Mouse (Mus musculus): ENCODE results near the gene Ugt1a8.

Ugt1a8 gene

DNA sequence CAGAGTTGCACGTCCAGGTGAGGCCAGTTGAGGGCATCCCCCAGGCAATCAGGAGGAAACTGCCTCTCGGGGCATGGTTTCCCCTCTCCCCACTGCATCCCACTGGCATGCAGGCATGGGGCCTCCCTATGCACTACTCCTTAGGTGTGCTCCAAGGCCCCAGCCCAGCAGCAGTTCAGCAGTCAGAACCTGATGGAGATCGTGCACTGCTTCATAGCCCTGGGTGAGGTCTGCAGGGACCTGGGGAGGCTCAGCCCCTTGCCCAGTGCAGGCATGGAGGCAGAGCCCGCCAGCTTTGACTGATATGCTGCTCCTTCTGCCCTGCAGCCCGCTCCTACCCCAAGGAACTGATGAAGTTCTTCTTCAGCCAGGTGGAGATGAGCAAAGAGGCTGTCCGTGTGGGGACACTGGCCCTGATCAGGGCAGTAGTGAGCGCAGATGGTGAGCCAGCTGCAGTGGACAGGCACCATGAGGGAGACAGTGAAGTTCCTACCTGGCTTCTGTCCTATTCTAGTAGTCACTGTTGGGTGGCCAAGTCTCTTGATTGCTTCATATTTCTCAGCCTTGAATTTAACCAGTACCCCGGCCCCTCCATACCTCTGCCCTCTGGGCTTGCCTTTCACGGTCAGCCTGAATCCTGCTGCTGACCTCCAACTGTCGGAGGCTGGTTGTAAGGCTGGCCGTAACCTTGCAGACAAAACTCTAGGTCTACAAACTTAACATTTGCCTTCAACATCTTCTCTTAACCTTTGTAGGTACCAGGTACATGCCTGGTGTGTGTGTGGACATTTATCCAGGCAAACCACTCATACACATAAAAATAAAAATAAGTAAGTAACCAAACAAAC is 147.7 kb downstream of the Ugt1a8 start:
- in situ Hi-C loops (cut with MboI, MseI) = no loop called here

DNA sequence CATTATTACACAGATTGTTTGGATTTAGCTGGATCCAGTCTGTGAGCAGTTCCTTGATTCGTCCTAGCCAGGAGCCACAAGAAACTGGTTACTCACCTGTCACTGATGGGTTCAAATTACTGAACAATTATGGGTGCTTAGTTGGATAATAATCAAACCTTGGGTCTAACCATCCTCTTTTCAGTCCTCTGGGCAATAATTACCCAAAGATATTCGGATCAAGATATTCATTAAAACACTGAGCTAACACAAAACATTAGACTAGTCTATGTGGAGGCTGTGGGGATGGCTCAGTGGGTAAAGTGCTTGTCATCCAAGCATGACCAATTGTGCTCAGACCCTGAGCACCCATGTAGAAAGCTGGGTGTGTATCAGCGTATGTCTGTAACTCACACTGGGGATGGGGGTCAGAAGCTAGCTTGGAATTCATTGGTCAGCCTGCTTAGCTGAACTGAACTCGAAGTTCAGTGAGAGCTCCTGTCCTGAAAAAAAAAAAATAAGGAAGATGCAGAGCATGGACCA is 148.3 kb downstream of the Ugt1a8 start:
- in situ Hi-C loops (cut with MboI, MseI) = no loop called here

DNA sequence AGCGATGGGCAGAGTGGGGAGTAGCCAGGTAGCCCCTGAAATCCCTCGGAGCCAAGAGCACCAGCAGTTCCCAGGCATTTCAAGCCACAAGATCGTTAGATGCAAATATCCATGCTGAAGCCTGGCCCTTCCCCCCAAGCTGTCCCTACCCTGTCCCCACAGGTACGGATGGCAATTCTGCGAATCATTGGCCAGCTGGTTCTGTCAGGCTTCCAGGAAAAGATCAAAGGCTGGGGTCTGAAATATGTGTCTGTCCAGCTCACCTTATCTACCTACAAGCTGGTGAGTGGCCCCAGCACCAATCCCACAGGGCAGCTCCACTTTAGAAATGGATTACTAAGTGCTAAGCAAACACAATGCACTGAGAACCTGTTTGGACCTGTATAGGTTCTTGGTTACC is 149.7 kb downstream of the Ugt1a8 start:
- in situ Hi-C loops (cut with MboI, MseI) = no loop called here

DNA sequence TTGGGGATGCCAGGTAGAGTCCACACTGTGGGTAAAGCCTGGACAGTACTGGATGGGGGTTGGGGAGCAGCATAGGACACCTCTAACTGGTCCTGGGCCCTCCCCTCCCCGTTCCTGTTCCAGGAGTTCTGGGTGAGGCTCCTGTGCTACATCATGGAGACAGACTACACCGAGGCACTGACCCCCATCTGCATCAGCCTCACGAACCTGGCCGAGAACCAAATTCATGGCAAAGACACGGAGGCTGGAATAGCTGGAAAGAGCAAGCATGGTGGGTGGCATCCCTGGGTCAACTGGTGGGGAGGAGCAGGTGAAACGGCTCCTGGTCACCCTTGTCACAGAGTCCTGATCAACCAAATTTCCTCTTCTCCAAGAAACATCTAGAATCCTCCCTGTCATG is 151.2 kb downstream of the Ugt1a8 start:
- in situ Hi-C loops (cut with MboI, MseI) = no loop called here

DNA sequence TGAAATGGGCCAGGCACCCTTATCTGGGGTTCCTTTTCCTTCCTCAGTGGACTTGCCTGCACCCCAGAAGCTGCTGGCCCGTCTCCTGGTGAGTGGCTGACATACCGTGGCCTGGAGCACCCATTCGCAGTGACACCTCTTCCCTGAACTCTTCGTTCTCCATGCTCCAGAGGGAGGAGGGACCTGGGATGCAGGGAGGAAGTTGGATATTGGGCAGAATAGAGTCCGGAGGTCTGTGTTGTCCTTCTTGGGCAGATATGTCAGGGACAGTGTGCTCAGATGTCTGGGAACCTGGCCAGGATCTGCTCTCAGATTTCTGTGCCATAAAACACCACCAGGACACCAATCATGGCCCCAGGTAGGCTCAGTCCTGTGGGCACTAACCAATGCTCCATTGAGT is 152.5 kb downstream of the Ugt1a8 start:
- in situ Hi-C loops (cut with MboI, MseI) = no loop called here

DNA sequence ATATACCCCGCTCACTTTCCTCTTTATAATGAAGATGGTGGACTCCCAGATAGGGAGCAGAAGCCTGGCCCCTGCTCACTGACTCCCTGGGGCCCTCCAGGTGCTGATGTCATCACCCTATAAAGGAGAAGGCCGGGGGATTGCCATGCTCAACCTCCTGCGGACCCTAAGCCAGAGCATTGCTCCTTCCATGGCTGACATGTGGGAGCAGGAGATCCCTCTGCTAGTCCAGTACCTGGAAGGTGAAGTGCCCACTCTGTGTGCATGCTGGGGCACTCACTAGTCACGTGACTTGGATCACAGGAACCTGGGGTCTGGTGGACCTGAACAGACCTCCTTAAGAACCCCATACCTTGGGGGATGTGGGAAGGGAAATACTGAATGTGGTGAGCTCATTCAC is 153.0 kb downstream of the Ugt1a8 start:
- in situ Hi-C loops (cut with MboI, MseI) = no loop called here

DNA sequence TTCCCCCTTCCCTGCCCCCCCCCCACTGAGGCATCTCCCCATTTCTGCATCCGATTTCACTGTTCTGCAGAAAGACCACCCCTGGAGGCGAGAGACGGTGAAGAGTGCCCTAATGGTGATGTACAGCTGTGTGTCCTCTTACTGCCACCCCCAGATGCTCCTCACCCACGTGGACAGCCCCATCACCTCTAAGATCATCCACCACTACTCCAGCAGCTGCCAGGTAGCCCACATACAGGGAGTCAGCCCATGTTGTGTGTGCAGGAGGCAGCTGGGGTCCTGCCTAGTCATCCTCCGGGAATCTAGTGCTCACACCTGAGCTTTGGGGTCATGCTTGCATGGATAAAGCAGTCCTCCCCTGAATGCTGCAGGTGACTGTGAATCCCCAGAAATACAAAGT is 156.2 kb downstream of the Ugt1a8 start:
- in situ Hi-C loops (cut with MboI, MseI) = no loop called here

DNA sequence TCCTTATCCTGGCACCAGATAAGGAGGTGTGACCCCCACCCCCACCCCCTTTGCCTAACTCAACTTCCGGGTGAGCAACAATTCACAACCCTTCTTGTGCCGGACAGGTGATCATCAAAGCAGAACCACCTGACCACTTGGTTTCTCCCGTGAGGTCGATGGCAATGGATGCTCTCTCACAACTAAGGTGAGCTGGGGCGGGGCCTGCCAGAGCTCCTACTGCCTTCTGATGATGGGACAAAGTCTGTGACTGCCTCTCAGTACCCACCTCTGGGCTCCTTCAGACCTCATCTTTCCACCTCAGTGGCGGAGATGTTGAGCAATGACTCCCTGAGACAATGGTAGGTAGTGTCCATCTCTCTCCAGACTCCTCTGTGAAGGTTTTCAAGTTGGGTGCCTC is 158.3 kb downstream of the Ugt1a8 start:
- in situ Hi-C loops (cut with MboI, MseI) = no loop called here

DNA sequence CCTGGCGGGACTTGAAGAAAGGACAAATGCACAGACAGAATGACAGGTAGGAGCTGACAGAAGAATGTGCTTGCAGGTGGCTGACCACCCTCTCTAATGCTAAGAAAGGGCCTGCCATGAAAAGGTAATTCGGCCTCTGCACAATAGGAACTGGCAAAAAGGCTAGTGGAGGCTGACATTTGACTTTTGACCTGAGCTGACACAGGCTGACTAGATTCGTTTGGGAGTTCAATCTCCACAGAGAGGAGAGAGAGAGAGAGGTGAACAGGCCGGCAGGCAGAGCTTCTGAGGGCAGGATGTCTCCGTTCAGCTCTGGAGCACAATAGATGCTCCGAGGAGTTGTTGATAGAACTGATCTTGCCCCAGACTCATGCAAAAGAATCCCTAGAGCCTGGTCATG is 158.8 kb downstream of the Ugt1a8 start:
- in situ Hi-C loops (cut with MboI, MseI) = no loop called here

DNA sequence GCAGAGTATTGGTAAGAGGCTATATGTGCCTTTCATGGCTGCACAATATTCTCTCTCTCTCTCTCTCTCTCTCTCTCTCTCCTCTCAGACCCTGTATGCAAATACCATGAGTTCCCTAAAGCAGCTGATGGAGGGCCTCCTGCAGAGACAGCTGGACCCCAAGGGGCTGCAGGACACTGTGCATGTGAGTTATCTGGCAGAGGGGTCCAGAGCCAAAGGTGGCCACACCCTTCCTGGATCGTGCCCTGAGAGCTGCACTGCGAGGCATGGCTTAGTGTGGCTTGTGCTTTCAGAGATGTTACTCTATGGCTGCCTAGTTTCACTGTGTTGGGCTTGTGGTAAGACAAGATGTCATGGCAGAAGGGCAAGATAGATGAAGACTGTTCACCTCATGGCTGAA is 160.0 kb downstream of the Ugt1a8 start:
- in situ Hi-C loops (cut with MboI, MseI) = no loop called here

DNA sequence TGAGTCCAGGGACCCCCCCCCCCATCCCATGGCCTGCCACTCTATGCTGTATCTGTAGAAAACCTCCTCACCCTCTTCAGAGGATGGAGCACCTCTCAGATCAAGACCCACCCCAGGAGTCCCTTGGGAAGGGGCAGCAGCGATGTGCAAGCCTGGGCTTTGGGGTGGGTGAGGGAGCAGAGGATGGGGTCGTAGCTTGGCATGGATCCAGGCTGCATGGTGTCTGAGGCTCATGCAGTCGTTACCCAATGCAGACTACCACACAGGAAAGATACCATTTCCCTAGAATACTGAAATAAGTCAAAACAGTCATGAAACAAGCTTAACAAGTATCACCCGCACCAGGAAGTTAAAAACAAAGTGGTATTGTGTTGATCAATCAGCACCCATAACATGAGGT is 161.0 kb downstream of the Ugt1a8 start:
- in situ Hi-C loops (cut with MboI, MseI) = no loop called here

DNA sequence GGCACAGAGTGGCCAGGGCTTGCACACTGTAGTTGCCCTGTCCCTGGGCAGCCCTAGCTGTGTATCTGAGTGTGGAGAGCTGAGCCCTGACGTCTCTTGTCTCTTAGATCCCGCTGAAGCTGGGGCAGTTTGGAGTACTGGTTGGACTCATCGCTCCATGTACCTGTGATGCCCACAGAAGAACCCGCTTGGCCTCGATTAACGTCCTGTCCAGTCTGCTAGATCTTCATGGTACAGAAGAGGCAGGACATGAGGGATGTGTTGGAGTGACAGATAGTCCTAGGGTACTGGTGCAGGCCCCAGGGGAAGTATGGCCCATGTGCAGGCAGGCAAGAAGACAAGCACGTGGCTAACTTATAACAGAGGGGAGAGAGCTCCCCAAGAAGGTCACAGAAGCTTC is 162.0 kb downstream of the Ugt1a8 start:
- in situ Hi-C loops (cut with MboI, MseI) = no loop called here

DNA sequence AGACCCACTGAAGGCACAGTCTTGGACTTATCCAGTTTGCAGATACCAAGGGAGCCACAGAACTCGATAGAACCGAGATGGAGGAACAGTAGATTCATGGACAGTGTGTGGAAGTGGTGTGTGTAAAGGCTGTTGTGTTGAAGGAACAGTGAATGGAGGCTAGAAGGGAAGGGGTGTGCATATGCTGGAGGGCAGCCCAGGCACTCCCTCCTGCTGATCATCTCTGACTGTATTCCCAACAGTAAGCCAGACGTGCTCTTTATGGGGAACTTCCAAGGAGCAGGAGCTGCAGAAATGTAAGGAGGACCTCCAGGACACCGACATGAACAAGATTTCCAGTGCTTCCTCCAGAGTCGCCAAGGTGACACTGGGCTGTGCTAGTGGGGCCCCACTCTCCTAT is 162.4 kb downstream of the Ugt1a8 start:
- in situ Hi-C loops (cut with MboI, MseI) = no loop called here

DNA sequence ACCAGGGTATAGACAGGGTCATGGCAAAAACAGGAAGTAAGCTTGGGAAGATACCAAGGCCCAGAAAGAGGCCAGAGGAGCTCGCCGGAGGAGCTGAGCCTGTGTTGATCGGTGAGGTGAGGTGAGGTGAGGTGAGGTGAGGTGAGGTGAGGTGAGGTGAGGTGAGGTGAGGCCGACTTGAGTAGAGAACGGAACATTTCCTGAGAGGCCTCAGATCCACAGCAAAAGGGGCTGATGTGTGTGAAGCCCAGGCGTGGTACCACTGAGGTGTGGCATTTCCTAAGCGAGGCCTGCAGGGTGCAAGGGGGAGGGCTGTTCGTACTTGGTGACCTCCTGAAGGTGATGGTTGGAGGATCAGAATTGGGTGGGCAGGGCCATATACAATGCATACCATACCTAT is 165.5 kb downstream of the Ugt1a8 start:
- in situ Hi-C loops (cut with MboI, MseI) = no loop called here

DNA sequence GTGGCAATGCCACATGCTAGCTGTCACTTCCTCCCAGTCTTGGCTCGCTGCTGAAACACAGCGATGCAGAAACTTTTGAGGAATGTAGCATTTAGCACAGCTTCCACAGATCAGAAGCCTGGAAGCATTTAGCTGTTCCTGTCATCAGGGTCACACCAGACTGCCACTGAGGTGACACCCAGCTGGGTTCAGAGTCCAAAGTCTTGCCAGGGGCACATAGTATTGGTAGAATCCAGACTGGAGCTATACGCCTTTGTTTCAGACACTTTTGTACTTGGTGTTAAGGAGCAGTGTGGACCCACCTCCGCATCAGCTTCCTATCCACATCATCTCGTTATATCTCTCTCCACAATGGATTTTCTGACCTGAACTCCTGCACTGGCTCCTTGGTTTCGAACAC is 165.9 kb downstream of the Ugt1a8 start:
- in situ Hi-C loops (cut with MboI, MseI) = no loop called here

DNA sequence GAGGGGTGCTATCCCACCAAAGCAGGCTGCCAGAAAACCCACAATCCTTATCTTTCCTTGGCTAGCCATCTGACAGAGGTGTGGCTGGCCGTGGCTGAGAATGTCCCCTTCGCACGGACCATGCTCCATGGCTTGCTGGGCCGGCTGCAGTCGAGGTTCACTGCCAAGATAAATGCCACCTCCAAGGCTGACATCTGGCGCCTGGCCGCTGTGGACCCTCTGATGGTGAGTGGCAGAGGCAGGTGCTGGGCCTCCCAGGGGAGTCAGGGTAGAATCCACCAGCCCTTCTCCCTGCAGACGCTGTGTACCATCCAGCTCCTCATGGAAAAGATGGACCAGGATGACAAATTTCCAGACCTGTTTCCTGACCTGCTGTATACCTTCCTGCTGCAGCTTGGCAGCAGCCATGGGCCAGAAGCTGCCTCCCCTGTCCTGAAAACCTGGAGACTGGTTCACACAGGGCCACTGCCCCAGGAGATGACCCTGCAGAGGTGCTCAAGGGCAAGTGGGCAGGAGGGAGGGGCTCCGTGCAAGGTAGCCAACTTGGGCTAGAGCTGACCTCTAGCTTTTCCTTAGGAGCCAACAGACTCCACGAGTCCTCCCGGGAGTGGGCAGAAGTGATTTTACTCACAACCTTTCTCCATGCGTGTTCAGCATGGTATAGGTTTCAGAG is 167.3 kb downstream of the Ugt1a8 start:
- in situ Hi-C loops (cut with MboI, MseI) = no loop called here

DNA sequence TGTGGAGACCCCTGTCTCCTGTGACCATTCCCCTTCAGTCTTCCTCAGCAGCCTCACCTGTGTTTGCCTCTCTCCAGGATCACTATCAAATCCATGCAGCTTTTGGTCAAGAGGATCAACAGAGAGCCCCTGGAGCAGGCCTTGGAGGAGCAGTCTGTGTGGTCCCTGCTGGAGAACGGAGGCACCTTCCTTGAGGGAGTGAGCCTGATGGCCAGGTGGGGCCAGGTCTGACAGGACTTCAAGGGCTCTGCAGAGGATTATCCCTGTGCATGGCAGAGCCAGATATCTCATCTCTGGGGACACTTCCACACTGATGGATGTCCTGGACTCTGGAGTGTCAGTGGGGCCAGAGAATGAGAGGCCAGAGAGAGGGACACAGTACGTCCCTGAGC is 167.8 kb downstream of the Ugt1a8 start:
- in situ Hi-C loops (cut with MboI, MseI) = no loop called here

DNA sequence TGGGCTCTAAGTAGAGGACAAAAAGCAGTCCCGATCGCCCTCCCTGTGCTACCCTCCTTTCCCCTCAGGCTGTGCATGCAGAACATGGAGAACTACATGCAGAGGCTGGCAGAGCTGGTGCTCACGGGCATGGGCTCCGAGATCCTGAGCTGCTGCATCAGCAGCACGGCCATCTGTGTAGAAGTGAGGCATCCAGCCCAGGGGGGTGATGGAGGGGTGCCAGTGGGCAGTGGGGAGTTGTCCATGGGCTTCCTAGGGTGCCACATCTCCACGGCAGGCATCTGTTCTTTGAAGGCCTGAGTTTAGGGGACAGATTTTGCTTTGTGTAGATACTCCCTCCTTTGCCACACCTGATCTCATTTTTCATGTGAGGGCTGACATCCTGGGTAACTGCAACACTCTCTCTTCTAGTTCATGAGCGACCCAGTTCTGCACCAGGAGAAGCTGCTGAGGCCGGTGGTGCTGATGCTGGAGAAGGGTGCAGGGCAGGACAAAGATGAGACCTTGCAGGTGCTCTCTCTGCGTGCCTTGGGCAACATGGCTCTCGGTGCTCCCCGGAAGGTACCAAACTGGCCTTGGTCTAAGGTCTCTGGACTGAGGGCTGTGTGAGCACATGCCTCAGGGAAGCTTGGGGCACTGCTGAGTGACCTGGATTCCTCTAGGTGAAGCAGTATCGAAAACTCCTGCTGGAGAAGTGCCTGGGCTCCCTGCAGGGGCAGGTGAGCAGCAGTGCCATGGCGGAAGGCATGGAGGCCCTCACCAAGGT is 168.6 kb downstream of the Ugt1a8 start:
- in situ Hi-C loops (cut with MboI, MseI) = no loop called here

DNA sequence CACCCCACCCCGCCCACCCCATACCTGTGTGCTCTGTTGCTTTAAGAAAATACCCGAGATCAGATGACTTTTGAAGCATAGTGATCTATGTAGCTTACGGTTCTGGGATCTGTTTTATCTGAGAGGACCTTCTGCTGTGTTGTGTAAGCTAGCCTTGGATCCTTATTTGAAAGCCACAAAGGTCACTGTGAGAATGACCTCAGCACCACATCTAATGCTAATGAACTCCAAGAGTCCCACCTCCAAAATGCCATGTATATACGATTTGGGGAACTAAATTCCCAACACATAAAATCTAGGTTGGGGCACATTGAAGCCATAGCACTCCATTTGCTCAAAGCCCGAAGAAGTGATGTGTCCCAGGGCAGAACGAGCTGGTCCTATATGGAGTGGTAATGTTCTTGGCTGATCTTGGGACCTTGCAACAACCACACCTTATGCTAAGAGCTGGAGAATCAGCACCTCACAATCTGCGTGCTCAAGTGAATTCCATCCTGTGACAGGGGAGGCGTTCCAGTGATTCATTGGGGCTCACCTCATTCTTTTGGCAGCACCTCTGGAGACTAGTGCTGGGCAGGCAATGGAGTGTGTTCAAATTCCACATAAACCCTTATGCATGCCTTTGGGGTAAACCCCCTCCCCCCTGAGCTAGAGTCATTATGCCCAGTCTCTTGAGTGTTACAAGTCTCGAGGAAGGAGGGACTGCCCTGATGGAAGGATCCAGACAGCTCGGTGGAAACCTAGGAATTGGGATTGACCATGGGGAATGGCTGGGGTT is 169.5 kb downstream of the Ugt1a8 start:
- in situ Hi-C loops (cut with MboI, MseI) = no loop called here

DNA sequence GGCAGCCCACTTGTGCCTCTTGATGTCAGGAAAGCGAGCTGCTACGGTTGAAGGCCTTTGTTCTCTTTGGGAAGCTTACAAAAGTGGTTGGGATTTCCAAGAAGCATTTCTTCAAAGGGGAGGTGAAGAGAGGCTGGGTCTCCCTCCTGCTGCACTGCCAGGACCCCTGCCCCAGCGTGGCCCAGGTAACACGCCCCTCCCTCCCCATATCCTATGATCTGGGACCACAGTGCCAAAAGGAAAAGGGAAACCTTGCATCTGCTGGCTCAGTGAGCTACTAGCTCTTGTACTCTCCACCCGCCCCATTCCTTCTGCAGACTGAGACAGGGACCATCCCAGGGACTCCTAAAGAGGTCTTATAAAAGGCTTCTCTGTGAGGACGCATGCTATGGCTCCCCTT is 170.1 kb downstream of the Ugt1a8 start:
- in situ Hi-C loops (cut with MboI, MseI) = no loop called here

DNA sequence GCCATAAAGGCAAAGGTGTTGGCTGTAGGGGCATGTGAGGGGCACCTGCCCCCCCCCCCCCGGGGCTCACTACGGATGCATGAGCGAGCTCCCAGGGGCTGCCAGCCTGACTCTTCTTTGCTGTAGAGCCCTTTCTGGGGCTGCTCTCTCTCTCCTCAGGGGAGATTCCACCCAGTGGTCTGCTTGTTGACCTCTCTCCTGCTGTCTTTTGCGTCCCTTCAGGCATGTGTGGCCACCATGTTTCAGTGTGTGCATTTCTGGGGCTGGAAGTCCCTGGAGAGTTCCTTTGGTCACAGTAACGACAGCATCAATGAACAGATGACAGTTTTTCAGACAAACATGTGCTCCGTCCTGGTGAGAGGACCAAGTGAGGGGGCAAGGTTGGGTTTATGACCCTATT is 170.7 kb downstream of the Ugt1a8 start:
- in situ Hi-C loops (cut with MboI, MseI) = no loop called here

Data from regulatory T cell (primary cell).